Mouse (Mus musculus) midbrain, embryonic 16.5 days (tissue): ENCODE data around the gene Rad51b. TPM values are rescaled to one million over a fixed set of nuclear protein-coding genes. Genes with fewer than 3 reads are reported as not detected.

ENCODE experiments used
- ATAC-seq: fragments of 200-750 bp; cut with Nextera tagmentation; 2 replicates; pipeline ENCODE4 v1.8.0; 2017; ENCODE audit warnings: moderate TSS enrichment
- H3K27ac ChIP-seq: fragments of 300-500 bp; sonication (generic); 2 replicates; pipeline ENCODE4 v1.5.1; 2014; ENCODE audit warnings: mild to moderate bottlenecking, low read length, mixed read lengths
- H3K27me3 ChIP-seq: fragments of 300-500 bp; sonication (generic); 2 replicates; pipeline ENCODE4 v1.6.1; 2014; ENCODE audit warnings: low read depth, low read length, mixed read lengths; ENCODE audit not compliant: control insufficient read depth, insufficient read depth
- H3K36me3 ChIP-seq: fragments of 300-500 bp; sonication (generic); 2 replicates; pipeline ENCODE4 v1.6.1; 2014; ENCODE audit warnings: mild to moderate bottlenecking, low read length, moderate library complexity, mixed read lengths; ENCODE audit not compliant: control insufficient read depth, insufficient read depth
- H3K4me1 ChIP-seq: fragments of 300-500 bp; sonication (generic); 2 replicates; pipeline ENCODE4 v1.6.1; 2014; ENCODE audit warnings: mild to moderate bottlenecking, low read length, mixed read lengths; ENCODE audit not compliant: control insufficient read depth, insufficient read depth
- H3K4me2 ChIP-seq: fragments of 300-500 bp; sonication (generic); 2 replicates; pipeline ENCODE4 v1.6.1; 2014; ENCODE audit warnings: mild to moderate bottlenecking, low read length, mixed read lengths
- H3K4me3 ChIP-seq: fragments of 300-500 bp; sonication (generic); 2 replicates; pipeline ENCODE4 v1.5.1; 2014; ENCODE audit warnings: low read depth, mild to moderate bottlenecking, low read length, moderate library complexity, mixed read lengths
- H3K9ac ChIP-seq: fragments of 300-500 bp; sonication (generic); 2 replicates; pipeline ENCODE4 v1.6.1; 2014; ENCODE audit warnings: low read depth, low read length, mixed read lengths
- H3K9me3 ChIP-seq: fragments of 300-500 bp; sonication (generic); replicated peaks from 2 replicates; pipeline ENCODE4 v1.6.1; 2014; ENCODE audit warnings: mild to moderate bottlenecking, low read length, mixed read lengths; ENCODE audit not compliant: control insufficient read depth, poor library complexity, severe bottlenecking
- WGBS: fragments of 180-500 bp; shearing (Covaris S2); extraction: QIAGEN DNeasy Blood & Tissue Kit; methylation state at CpG from one replicate; pipeline ENCODE4 v1.1.7; 2014; 5-methylcytosine and 5-hydroxymethylcytosine counted together
- polyA plus RNA-seq: library from polyadenylated mRNA; unstranded; fragments of >200 nt; fragmentation: Nextera tagmentation; extraction: Ambion mirVana; gene quantifications from 2 replicates; pipeline ENCODE4 v1.2.1, GENCODE M21; 2015

Rad51b gene
- polyA plus RNA-seq, 1 experiment from 2014 or later, result 1.5 TPM

- H3K9me3 ChIP-seq, result no peaks in the 10 kb centered on the region
- H3K27me3 ChIP-seq, result no peaks in the 10 kb centered on the region
- no peaks in the 10 kb centered on the region; the same call in 1 of the 2 replicates for H3K4me1 ChIP-seq
- no peak overlapping the region for H3K4me3 ChIP-seq
- ATAC-seq, result no peak
- H3K4me2 ChIP-seq, result no peak overlapping the region
- no peaks in the 10 kb centered on the region for H3K36me3 ChIP-seq
- H3K27ac ChIP-seq, result no peak overlapping the region
- no peak overlapping the region for H3K9ac ChIP-seq
- WGBS, result 50% methylated on average over 6 of the region's 6 CpGs
Measured at GRCm38 (mm10) chr12:79843496-79843895, 546.4 kb downstream of the Rad51b start.

GRCm38 (mm10) chr12:79846247-79847151, 549.4 kb downstream of the Rad51b start:
- 26% methylated on average over 7 of the region's 7 CpGs for WGBS
- H3K9ac ChIP-seq, result no peak overlapping the region
- no peaks in the 10 kb centered on the region for H3K36me3 ChIP-seq
- no peaks in the 10 kb centered on the region for H3K9me3 ChIP-seq
- no peak overlapping the region for H3K4me2 ChIP-seq
- no peak overlapping the region for H3K4me3 ChIP-seq
- no peaks in the 10 kb centered on the region for H3K27me3 ChIP-seq
- H3K27ac ChIP-seq, result no peak overlapping the region
- H3K4me1 ChIP-seq, result no peaks in the 10 kb centered on the region; the same call in 1 of the 2 replicates
- no peak for ATAC-seq

DNA sequence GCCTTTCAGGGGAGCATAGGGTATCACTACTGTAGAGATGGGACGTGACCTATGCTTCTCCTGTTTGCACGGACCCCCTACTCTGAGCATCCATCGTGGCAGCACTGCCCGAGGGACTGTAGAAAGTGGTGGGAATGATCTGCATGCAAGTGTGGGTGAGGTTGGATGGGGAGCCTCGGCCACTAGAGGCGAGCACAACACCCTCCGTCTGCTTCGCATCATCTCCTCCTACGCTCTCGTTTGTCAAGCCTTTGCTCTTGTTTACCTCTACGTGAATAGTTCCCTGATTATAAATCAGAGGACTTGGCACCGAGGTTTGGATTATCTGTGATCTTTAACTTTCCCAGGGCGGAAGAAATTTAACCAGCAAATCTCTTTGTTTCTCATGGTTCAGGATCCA, 551.5 kb downstream of the Rad51b start:
- Histone ChIP-seq H3K36me3 (no peaks in the 10 kb centered on the region), H3K9me3 (no peaks in the 10 kb centered on the region), H3K4me2 (no peak overlapping the region), H3K27ac (no peak overlapping the region), H3K9ac (no peak overlapping the region), H3K4me1 (no peaks in the 10 kb centered on the region), H3K4me3 (no peak overlapping the region), H3K27me3 (no peaks in the 10 kb centered on the region)
- 73% methylated on average over 13 of the region's 13 CpGs for WGBS
- ATAC-seq, result no peak

GRCm38 (mm10) chr12:79850021-79850420, 552.9 kb downstream of the Rad51b start:
- no peaks in the 10 kb centered on the region for H3K9me3 ChIP-seq
- no peaks in the 10 kb centered on the region for H3K4me1 ChIP-seq
- no peak for ATAC-seq
- no peak overlapping the region for H3K4me3 ChIP-seq
- no peak overlapping the region for H3K9ac ChIP-seq
- H3K27ac ChIP-seq, result no peak overlapping the region
- WGBS, result 79% methylated on average over 5 of the region's 5 CpGs
- no peak overlapping the region for H3K4me2 ChIP-seq
- H3K36me3 ChIP-seq, result no peaks in the 10 kb centered on the region
- H3K27me3 ChIP-seq, result no peaks in the 10 kb centered on the region

GRCm38 (mm10) chr12:79851898-79852297, 554.8 kb downstream of the Rad51b start:
- H3K27ac ChIP-seq, result no peak overlapping the region
- no peaks in the 10 kb centered on the region for H3K36me3 ChIP-seq
- H3K4me3 ChIP-seq, result no peak overlapping the region
- no peak for ATAC-seq
- no peaks in the 10 kb centered on the region for H3K27me3 ChIP-seq
- no peaks in the 10 kb centered on the region for H3K4me1 ChIP-seq
- H3K4me2 ChIP-seq, result no peak overlapping the region
- no peak overlapping the region for H3K9ac ChIP-seq
- 91% methylated on average over 8 of the region's 8 CpGs for WGBS
- H3K9me3 ChIP-seq, result no peaks in the 10 kb centered on the region

DNA sequence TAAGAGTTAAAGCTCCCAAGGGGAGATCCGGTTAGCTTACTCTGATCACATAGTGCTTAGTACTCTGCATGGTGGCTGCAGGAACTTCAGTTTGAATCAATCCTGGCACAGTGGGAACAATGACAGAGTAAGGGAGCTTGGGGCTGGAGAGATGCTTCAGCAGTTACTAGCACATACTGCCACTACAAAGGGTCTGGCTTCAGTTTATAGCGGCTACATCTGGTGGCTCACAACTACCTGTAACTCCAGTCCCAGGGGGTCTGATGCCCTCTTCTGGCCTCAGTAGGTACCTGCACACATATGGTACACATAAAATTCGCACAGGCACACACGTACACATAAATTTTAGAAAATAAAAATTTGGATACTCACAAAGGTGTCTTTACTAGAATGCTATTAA, 555.5 kb downstream of the Rad51b start:
- Histone ChIP-seq H3K9ac (no peak overlapping the region), H3K4me1 (no peaks in the 10 kb centered on the region), H3K36me3 (no peaks in the 10 kb centered on the region), H3K27ac (no peak overlapping the region), H3K4me2 (no peak overlapping the region), H3K27me3 (no peaks in the 10 kb centered on the region), H3K9me3 (no peaks in the 10 kb centered on the region), H3K4me3 (no peak overlapping the region)
- no peak for ATAC-seq
- 97% methylated on average over 4 of the region's 4 CpGs for WGBS

DNA sequence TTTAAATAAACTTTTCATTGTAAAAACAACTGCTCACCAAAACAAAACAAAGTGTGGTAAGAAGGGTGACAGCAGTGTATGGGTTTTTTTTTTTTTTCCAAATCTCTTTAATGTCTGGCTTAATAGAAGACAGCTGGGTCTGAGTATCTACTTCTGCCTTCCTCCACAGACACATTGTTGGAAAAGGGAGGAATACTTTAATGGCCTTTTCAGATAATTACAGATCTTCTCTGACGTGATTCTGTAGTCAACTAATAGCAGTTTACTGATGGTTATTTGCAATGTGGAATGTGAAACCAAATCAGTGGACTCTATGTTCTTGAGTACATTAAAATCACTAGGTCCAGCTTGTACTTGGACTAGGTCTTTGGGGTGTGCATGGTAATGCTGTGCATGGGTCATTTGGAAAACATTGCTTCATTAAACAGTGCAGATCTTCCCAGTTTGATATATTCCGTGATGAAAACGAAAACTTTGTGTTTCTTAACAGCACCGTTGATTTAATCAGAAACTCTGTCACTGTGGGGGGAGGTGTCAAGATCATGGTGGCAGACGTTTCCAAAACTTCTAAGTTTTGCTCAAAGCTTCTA, 556.9 kb downstream of the Rad51b start:
- H3K9ac ChIP-seq, result no peak overlapping the region
- H3K4me1 ChIP-seq, result no peaks in the 10 kb centered on the region
- H3K36me3 ChIP-seq, result no peaks in the 10 kb centered on the region
- no peak overlapping the region for H3K4me3 ChIP-seq
- ATAC-seq, result no peak
- no peak overlapping the region for H3K27ac ChIP-seq
- 85% methylated on average over 5 of the region's 5 CpGs for WGBS
- no peak overlapping the region for H3K4me2 ChIP-seq
- H3K27me3 ChIP-seq, result no peaks in the 10 kb centered on the region
- H3K9me3 ChIP-seq, result no peaks in the 10 kb centered on the region

DNA sequence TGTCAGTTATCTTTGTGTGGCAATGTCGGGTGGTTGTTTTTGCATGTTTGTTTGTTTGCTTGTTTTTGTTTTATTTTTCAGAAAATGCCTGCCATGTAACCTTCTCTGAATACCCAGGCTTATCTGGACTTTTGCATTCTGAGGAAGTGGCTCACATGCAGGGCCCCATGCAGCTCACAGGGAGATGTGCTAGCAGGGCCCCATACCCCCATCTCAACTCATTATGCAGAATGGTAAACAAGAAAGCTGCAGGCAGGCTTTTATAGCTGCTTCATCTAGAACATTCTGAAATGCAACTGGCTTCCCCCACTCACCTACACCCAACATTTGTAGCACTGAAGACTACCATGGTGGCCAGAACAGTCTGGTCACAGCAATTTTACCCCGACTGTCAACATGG, 557.4 kb downstream of the Rad51b start:
- Histone ChIP-seq H3K27ac (no peak overlapping the region), H3K4me3 (no peak overlapping the region), H3K27me3 (no peaks in the 10 kb centered on the region), H3K36me3 (no peaks in the 10 kb centered on the region), H3K4me1 (peaks cover 3% of the 10 kb centered on the region; the same call in 1 of the 2 replicates), H3K4me2 (no peak overlapping the region), H3K9me3 (no peaks in the 10 kb centered on the region), H3K9ac (no peak overlapping the region)
- ATAC-seq, result no peak
- 87% methylated on average over 2 of the region's 2 CpGs for WGBS
